Mouse (Mus musculus) ES-Bruce4 (cell line): ENCODE data around the gene Pick1.
A peak's percentile ranks its signal among the peaks of the same experiment; 100 is the strongest.

Experiments used
- CTCF ChIP-seq: IDR thresholded peaks from one replicate; pipeline ENCODE4 v1.8.1; 2011; ENCODE audit warnings: low read depth, low read length
- POLR2A ChIP-seq: IDR thresholded peaks from one replicate; pipeline ENCODE4 v1.8.1; 2011; ENCODE audit warnings: low read length; ENCODE audit not compliant: insufficient read depth

GRCm38 (mm10) chr15:79270317-79271123 is 41.5 kb downstream of the Pick1 start:
- peak; percentile 67 for TF ChIP-seq POLR2A
- no peak for TF ChIP-seq CTCF
